Mouse (Mus musculus): ENCODE measurements around the gene Sh2d3c.

The Sh2d3c gene

GRCm38 (mm10) chr2:32798251-32798962, 77.6 kb downstream of the Sh2d3c start:
- no peak for DNase-seq

Measured in lung, postnatal 10 days (tissue).